Mouse (Mus musculus): ENCODE results near the gene Fcgr2b. TPM values are rescaled to one million over a fixed set of nuclear protein-coding genes. Genes with fewer than 3 reads are reported as not detected.
"Not testable (repeated sequence)": the region's sequence is repeated elsewhere in the genome, so short reads cannot be mapped to it uniquely, and the experiment has no call there.

Gene Fcgr2b
- total RNA-seq, 2 experiments from 2014 or later = 4.5 to 5.3 TPM

GRCm38 (mm10) chr1:170978601-170979000, 2.3 kb upstream of the Fcgr2b start:
- no peak for DNase-seq (ENCODE audit: low spot score in 2 of 2)

- no peak for DNase-seq (ENCODE audit: low spot score in 2 of 2)
These were observed 591 bp downstream of the Fcgr2b start for GRCm38 (mm10) chr1:170975751-170976161.

- DNase-seq (ENCODE audit: low spot score in 2 of 2) = not testable (repeated sequence)
These were observed 997 bp downstream of the Fcgr2b start for GRCm38 (mm10) chr1:170975350-170975749.

- DNase-seq (ENCODE audit: low spot score in 2 of 2) = no peak
These were observed 1.6 kb downstream of the Fcgr2b start for GRCm38 (mm10) chr1:170974736-170975135.

GRCm38 (mm10) chr1:170974171-170974570, 2.2 kb downstream of the Fcgr2b start:
- DNase-seq (ENCODE audit: low spot score in 2 of 2) = no peak

- DNase-seq (ENCODE audit: low spot score in 2 of 2) = no peak
These were observed 3.4 kb downstream of the Fcgr2b start for GRCm38 (mm10) chr1:170972936-170973335.

GRCm38 (mm10) chr1:170972494-170972893, 3.9 kb downstream of the Fcgr2b start:
- DNase-seq (ENCODE audit: low spot score in 2 of 2) = no peak

GRCm38 (mm10) chr1:170968576-170968975, 7.8 kb downstream of the Fcgr2b start:
- DNase-seq (ENCODE audit: low spot score in 2 of 2) = no peak

- no peak for DNase-seq (ENCODE audit: low spot score in 2 of 2)
These were observed 8.8 kb downstream of the Fcgr2b start for GRCm38 (mm10) chr1:170967581-170967980.

- no peak for DNase-seq (ENCODE audit: low spot score in 2 of 2)
These were observed 13.3 kb downstream of the Fcgr2b start for GRCm38 (mm10) chr1:170963087-170963486.

GRCm38 (mm10) chr1:170962301-170962700, 14.0 kb downstream of the Fcgr2b start:
- DNase-seq (ENCODE audit: low spot score in 2 of 2) = no peak

- DNase-seq (ENCODE audit: low spot score in 2 of 2) = no peak
These were observed 15.2 kb downstream of the Fcgr2b start for GRCm38 (mm10) chr1:170961101-170961500.

- no peak for DNase-seq (ENCODE audit: low spot score in 2 of 2)
These were observed 16.6 kb downstream of the Fcgr2b start for GRCm38 (mm10) chr1:170959791-170960190.

- no peak for DNase-seq (ENCODE audit: low spot score in 2 of 2)
These were observed 18.1 kb downstream of the Fcgr2b start for GRCm38 (mm10) chr1:170958225-170958624.

GRCm38 (mm10) chr1:170953192-170953591, 23.2 kb downstream of the Fcgr2b start:
- no peak for DNase-seq (ENCODE audit: low spot score in 2 of 2)

- no peak for DNase-seq (ENCODE audit: low spot score in 2 of 2)
These were observed 25.6 kb downstream of the Fcgr2b start for GRCm38 (mm10) chr1:170950772-170951171.

- not testable (repeated sequence) for DNase-seq (ENCODE audit: low spot score in 2 of 2)
These were observed 31.4 kb downstream of the Fcgr2b start for GRCm38 (mm10) chr1:170944908-170945307.

GRCm38 (mm10) chr1:170944151-170944550, 32.2 kb downstream of the Fcgr2b start:
- not testable (repeated sequence) for DNase-seq (ENCODE audit: low spot score in 2 of 2)

- DNase-seq (ENCODE audit: low spot score in 2 of 2) = no peak
These were observed 37.1 kb downstream of the Fcgr2b start for GRCm38 (mm10) chr1:170939255-170939654.

GRCm38 (mm10) chr1:170934383-170934782, 42.0 kb downstream of the Fcgr2b start:
- no peak for DNase-seq (ENCODE audit: low spot score in 2 of 2)

GRCm38 (mm10) chr1:170933940-170934339, 42.4 kb downstream of the Fcgr2b start:
- no peak for DNase-seq (ENCODE audit: low spot score in 2 of 2)

- no peak for DNase-seq (ENCODE audit: low spot score in 2 of 2)
These were observed 42.9 kb downstream of the Fcgr2b start for GRCm38 (mm10) chr1:170933386-170933920.

GRCm38 (mm10) chr1:170932043-170932442, 44.3 kb downstream of the Fcgr2b start:
- DNase-seq (ENCODE audit: low spot score in 2 of 2) = no peak

GRCm38 (mm10) chr1:170929245-170929644, 47.1 kb downstream of the Fcgr2b start:
- DNase-seq (ENCODE audit: low spot score in 2 of 2) = no peak
